Mouse (Mus musculus): ENCODE data around the gene Psmg4. TPM values are rescaled to one million over a fixed set of nuclear protein-coding genes. Genes with fewer than 3 reads are reported as not detected.

Gene Psmg4
- total RNA-seq, 2 experiments from 2014 or later: 18.7 to 21.7 TPM

GRCm38 (mm10) chr13:34143389-34143788 is 19.4 kb upstream of the Psmg4 start:
- intact Hi-C loops (cut with DNase I): no loop called here
- DNase-seq (ENCODE audit: low spot score in 2 of 2): no peak

- intact Hi-C loops (cut with DNase I): no loop called here
- DNase-seq (ENCODE audit: low spot score in 2 of 2): no peak
Observed at GRCm38 (mm10) chr13:34146916-34147315, 15.8 kb upstream of the Psmg4 start.

- intact Hi-C loops (cut with DNase I): loop anchor here (2.0 kb wide), 1 partner anchor 13 kb away; no protein-coding TSS in a partner anchor
- DNase-seq (ENCODE audit: low spot score in 2 of 2): no peak
Observed at GRCm38 (mm10) chr13:34148181-34148580, 14.6 kb upstream of the Psmg4 start.

GRCm38 (mm10) chr13:34148767-34149392 is 13.9 kb upstream of the Psmg4 start:
- DNase-seq (ENCODE audit: low spot score in 2 of 2): peak; percentile 69 to 83
- intact Hi-C loops (cut with DNase I): loop anchor here (2.0 kb wide), 1 partner anchor 14 kb away; no protein-coding TSS in a partner anchor

GRCm38 (mm10) chr13:34149463-34150176 is 13.1 kb upstream of the Psmg4 start:
- DNase-seq (ENCODE audit: low spot score in 2 of 2): no peak

GRCm38 (mm10) chr13:34150271-34151027 is 12.3 kb upstream of the Psmg4 start:
- intact Hi-C loops (cut with DNase I): loop anchor here (10.0 kb wide), 1 partner anchor 196 kb away; no protein-coding TSS in a partner anchor
- peak; percentile 71 to 74 for DNase-seq (ENCODE audit: low spot score in 2 of 2)

More at GRCm38 (mm10) chr13:34149463-34150176, 13.1 kb upstream of the Psmg4 start:
- intact Hi-C loops (cut with DNase I): loop anchor here (2.0 to 10.0 kb wide), 2 partner anchors 15 to 195 kb away; no protein-coding TSS in a partner anchor

- intact Hi-C loops (cut with DNase I): loop anchor here (10.0 kb wide), 1 partner anchor 197 kb away; no protein-coding TSS in a partner anchor
Observed at GRCm38 (mm10) chr13:34151425-34151824, 11.3 kb upstream of the Psmg4 start.

GRCm38 (mm10) chr13:34152695-34153094 is 10.1 kb upstream of the Psmg4 start:
- intact Hi-C loops (cut with DNase I): loop anchor here (10.0 kb wide), 1 partner anchor 198 kb away; no protein-coding TSS in a partner anchor
- DNase-seq (ENCODE audit: low spot score in 2 of 2): no peak

More at GRCm38 (mm10) chr13:34151425-34151824, 11.3 kb upstream of the Psmg4 start:
- DNase-seq (ENCODE audit: low spot score in 2 of 2): no peak

GRCm38 (mm10) chr13:34153254-34154011 is 9.3 kb upstream of the Psmg4 start:
- peak in 1 of 2 experiments; percentile 36 for DNase-seq (ENCODE audit: low spot score in 2 of 2)
- intact Hi-C loops (cut with DNase I): loop anchor here (1.0 to 10.0 kb wide), 2 partner anchors 75 to 199 kb away; partner anchors contain the start of gene Tubb2a

GRCm38 (mm10) chr13:34154217-34154930 is 8.4 kb upstream of the Psmg4 start:
- DNase-seq (ENCODE audit: low spot score in 2 of 2): peak; percentile 76 to 87
- intact Hi-C loops (cut with DNase I): loop anchor here (1.0 to 10.0 kb wide), 2 partner anchors 76 to 200 kb away; partner anchors contain the start of gene Tubb2a

GRCm38 (mm10) chr13:34154931-34155272 is 7.9 kb upstream of the Psmg4 start:
- peak; percentile 75 to 85 for DNase-seq (ENCODE audit: low spot score in 2 of 2)
- intact Hi-C loops (cut with DNase I): loop anchor here (1.0 to 10.0 kb wide), 3 partner anchors 77 to 200 kb away; partner anchors contain the start of gene Tubb2a

GRCm38 (mm10) chr13:34156133-34156839 is 6.5 kb upstream of the Psmg4 start:
- DNase-seq (ENCODE audit: low spot score in 2 of 2): no peak
- intact Hi-C loops (cut with DNase I): loop anchor here (10.0 kb wide), 1 partner anchor 201 kb away; no protein-coding TSS in a partner anchor

- intact Hi-C loops (cut with DNase I): loop anchor here (10.0 kb wide), 1 partner anchor 202 kb away; no protein-coding TSS in a partner anchor
- no peak for DNase-seq (ENCODE audit: low spot score in 2 of 2)
Observed at GRCm38 (mm10) chr13:34156840-34157185, 6.0 kb upstream of the Psmg4 start.

GRCm38 (mm10) chr13:34157596-34158157 is 5.1 kb upstream of the Psmg4 start:
- intact Hi-C loops (cut with DNase I): loop anchor here (10.0 kb wide), 1 partner anchor 203 kb away; no protein-coding TSS in a partner anchor

GRCm38 (mm10) chr13:34159926-34160325 is 2.8 kb upstream of the Psmg4 start:
- intact Hi-C loops (cut with DNase I): loop anchor here (10.0 kb wide), 1 partner anchor 205 kb away; no protein-coding TSS in a partner anchor

More at GRCm38 (mm10) chr13:34157596-34158157, 5.1 kb upstream of the Psmg4 start:
- no peak for DNase-seq (ENCODE audit: low spot score in 2 of 2)

GRCm38 (mm10) chr13:34163304-34163975 is 676 bp downstream of the Psmg4 start:
- DNase-seq (ENCODE audit: low spot score in 2 of 2): no peak

More at GRCm38 (mm10) chr13:34159926-34160325, 2.8 kb upstream of the Psmg4 start:
- no peak for DNase-seq (ENCODE audit: low spot score in 2 of 2)

GRCm38 (mm10) chr13:34174025-34174424 is 11.3 kb downstream of the Psmg4 start:
- intact Hi-C loops (cut with DNase I): no loop called here

More at GRCm38 (mm10) chr13:34163304-34163975, 676 bp downstream of the Psmg4 start:
- intact Hi-C loops (cut with DNase I): no loop called here

More at GRCm38 (mm10) chr13:34174025-34174424, 11.3 kb downstream of the Psmg4 start:
- no peak for DNase-seq (ENCODE audit: low spot score in 2 of 2)

All from left cerebral cortex, postnatal 25 days (tissue).